In genomic region chr2:173948586-173948985, GRCm38 (mm10) we compare ENCODE assay signal across 27 mouse cellular contexts.
DNase-seq lines count a peak whose midpoint lies in the region; ATAC-seq lines count a peak whose summit lies in the region.
"Had no signal": no experiment of that assay in that cellular context is flagged by ENCODE, and none has a peak within 500 bp of the region (broad histone marks: within the 10 kb centered on the region; RNA-seq: fewer than 3 reads in every experiment).

No protein-coding gene starts in this region.

- DNase-seq in heart, adult 11 months: peak; percentile 58
- no peak for DNase-seq in heart, adult 8-10 months (ENCODE audit: low spot score)
- DNase-seq in liver, embryonic 11.5 days (ENCODE audit: low spot score): peak; percentile 22
- peak; percentile 7 to 45 for DNase-seq in spleen, postnatal 4 days (ENCODE audit: low spot score in 2 of 2)
- no peak for DNase-seq in spleen, postnatal 10 days (ENCODE audit: low spot score in 2 of 2)
- DNase-seq in thymus, postnatal 4 days: no peak
- DNase-seq: adrenal gland, postnatal 10 days; adrenal gland, postnatal 36 days; cerebellum, adult 18-20 months; cerebellum, adult 9-10 months; cerebellum, postnatal 14 days; forebrain, postnatal 0 days; gastrocnemius, adult 2 months; gastrocnemius, postnatal 14 days; heart, postnatal 10 days; heart, postnatal 36 days had no signal

- no peak for ATAC-seq in liver, embryonic 11.5 days (replicated peaks; ENCODE audit: low FRiP score)
- ATAC-seq in liver, embryonic 12.5 days: no peak
- ATAC-seq: activated CD4-positive, CD25-positive, alpha-beta regulatory T cell, adult 4 months; forebrain, embryonic 14.5 days; forebrain, postnatal 0 days; hindbrain, embryonic 16.5 days had no signal

- no peaks in the 10 kb centered on the region for H3K4me1 ChIP-seq in liver, embryonic 11.5 days (replicated peaks; ENCODE audit: control insufficient read depth, insufficient read depth, low read length)
- H3K4me1 ChIP-seq in liver, embryonic 12.5 days: no peaks in the 10 kb centered on the region
- H3K4me1 ChIP-seq: embryonic facial prominence, embryonic 15.5 days; heart, embryonic 15.5 days; hindbrain, embryonic 13.5 days had no signal

- no peak overlapping the region for H3K9ac ChIP-seq in liver, embryonic 11.5 days (ENCODE audit: low read depth, low read length)
- H3K9ac ChIP-seq in liver, embryonic 12.5 days: no peak overlapping the region
- H3K9ac ChIP-seq: embryonic facial prominence, embryonic 12.5 days; embryonic facial prominence, embryonic 15.5 days; forebrain, postnatal 0 days; heart, embryonic 12.5 days; heart, embryonic 15.5 days; hindbrain, embryonic 13.5 days had no signal

- no peaks in the 10 kb centered on the region for H3K9me3 ChIP-seq in liver, embryonic 11.5 days (ENCODE audit: control insufficient read depth, low read length)
- 0 out of 2 replicates have a peak, but pooled peaks cover 7% of the 10 kb centered on the region for H3K9me3 ChIP-seq in liver, embryonic 12.5 days (replicated peaks)
- H3K9me3 ChIP-seq: embryonic facial prominence, embryonic 15.5 days; heart, embryonic 15.5 days had no signal

- 77% methylated on average over 5 of the region's 5 CpGs for WGBS in liver, embryonic 11.5 days
- WGBS in liver, embryonic 12.5 days (ENCODE audit: insufficient replicate concordance): 66% methylated on average over 5 of the region's 5 CpGs

- H3K36me3 ChIP-seq in liver, embryonic 11.5 days (ENCODE audit: control insufficient read depth, insufficient read depth, low read length): no peaks in the 10 kb centered on the region
- no peaks in the 10 kb centered on the region for H3K36me3 ChIP-seq in liver, embryonic 12.5 days
- H3K36me3 ChIP-seq: embryonic facial prominence, embryonic 12.5 days; embryonic facial prominence, embryonic 15.5 days; heart, embryonic 12.5 days; heart, embryonic 15.5 days; hindbrain, embryonic 10.5 days; hindbrain, embryonic 13.5 days had no signal

- H3K27ac ChIP-seq in liver, embryonic 11.5 days (ENCODE audit: low read depth, low read length): no peak overlapping the region
- no peak overlapping the region for H3K27ac ChIP-seq in liver, embryonic 12.5 days
- H3K27ac ChIP-seq: embryonic facial prominence, embryonic 12.5 days; embryonic facial prominence, embryonic 15.5 days; gastrocnemius, adult 2 months; heart, adult 2 months; heart, embryonic 15.5 days; hindbrain, embryonic 13.5 days had no signal

- no peak overlapping the region for H3K4me3 ChIP-seq in liver, embryonic 11.5 days (ENCODE audit: low read depth, low read length)
- H3K4me3 ChIP-seq in liver, embryonic 12.5 days: no peak overlapping the region
- H3K4me3 ChIP-seq: embryonic facial prominence, embryonic 12.5 days; embryonic facial prominence, embryonic 15.5 days; gastrocnemius, adult 2 months; heart, adult 2 months; heart, embryonic 12.5 days; heart, embryonic 15.5 days; hindbrain, embryonic 10.5 days; hindbrain, embryonic 13.5 days had no signal

- H3K4me2 ChIP-seq in liver, embryonic 11.5 days: no peak overlapping the region
- no peak overlapping the region for H3K4me2 ChIP-seq in liver, embryonic 12.5 days
- H3K4me2 ChIP-seq: embryonic facial prominence, embryonic 12.5 days; embryonic facial prominence, embryonic 15.5 days; heart, embryonic 12.5 days; heart, embryonic 15.5 days; hindbrain, embryonic 13.5 days had no signal

- H3K27me3 ChIP-seq in liver, embryonic 11.5 days (replicated peaks; ENCODE audit: control insufficient read depth, insufficient read depth, low read length): no peaks in the 10 kb centered on the region
- H3K27me3 ChIP-seq in liver, embryonic 12.5 days (replicated peaks): no peaks in the 10 kb centered on the region
- H3K27me3 ChIP-seq: embryonic facial prominence, embryonic 12.5 days; embryonic facial prominence, embryonic 15.5 days; heart, embryonic 12.5 days; heart, embryonic 15.5 days; hindbrain, embryonic 13.5 days had no signal

Comparison
In these comparisons a context has a peak if more than half of its experiments do, and no peak if none do; other contexts are left out.
1. DNase-seq: peak in heart, adult 11 months (single experiment), liver, embryonic 11.5 days (single experiment) and spleen, postnatal 4 days (2 of 2); none in heart, adult 8-10 months (single experiment), spleen, postnatal 10 days (0 of 2) and thymus, postnatal 4 days (single experiment).